ENCODE assay signal across 8 mouse cellular contexts in the genomic region with DNA sequence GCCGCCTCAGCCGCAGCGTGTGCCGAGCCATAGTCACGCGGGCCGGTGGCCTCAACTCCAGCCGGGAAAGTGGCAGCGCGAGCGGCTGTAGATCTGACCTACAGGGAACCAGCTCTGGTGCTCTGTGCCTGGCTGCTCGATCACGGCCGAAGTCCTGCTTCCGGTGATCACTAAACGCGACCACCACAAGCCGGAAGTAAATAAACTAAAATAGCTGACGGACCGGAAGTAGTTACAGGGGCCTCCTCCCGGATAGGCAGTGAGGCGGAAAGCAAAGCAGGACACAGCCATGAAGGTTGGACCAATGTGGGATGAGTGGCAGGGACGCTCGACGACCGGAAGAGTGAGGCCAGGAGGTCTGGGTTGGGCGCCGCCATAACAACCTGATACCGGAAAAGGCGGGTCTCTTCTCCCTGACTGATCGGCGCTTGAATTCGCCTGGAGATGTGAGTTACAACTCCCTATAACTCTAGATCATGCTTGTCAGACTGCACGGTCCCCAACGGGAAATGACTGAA. TPM values are rescaled to one million over a fixed set of nuclear protein-coding genes. Genes with fewer than 3 reads are reported as not detected.
DNase-seq lines count a peak whose midpoint lies in the region; ATAC-seq and TF ChIP-seq lines count a peak whose summit lies in the region.

Chchd5 (plus strand) TSS at position 289 of the 518 bp plus-strand sequence.

- H3K36me3 ChIP-seq in E14TG2a.4 (ENCODE audit: insufficient read depth, low read length), result peaks cover 82% of the 10 kb centered on the region
- H3K36me3 ChIP-seq in forebrain, embryonic 12.5 days (replicated peaks), result peaks cover 61% of the 10 kb centered on the region
- peaks cover 27% of the 10 kb centered on the region for H3K36me3 ChIP-seq in heart, postnatal 0 days (replicated peaks; ENCODE audit: control insufficient read depth, insufficient read depth, low read length)
- H3K36me3 ChIP-seq in liver, embryonic 16.5 days (ENCODE audit: control insufficient read depth, insufficient read depth), result peaks cover 25% of the 10 kb centered on the region
- peaks cover 62% of the 10 kb centered on the region for H3K36me3 ChIP-seq in neural tube, embryonic 13.5 days
- peaks cover 2% of the 10 kb centered on the region for H3K36me3 ChIP-seq in testis, adult 2 months (ENCODE audit: control insufficient read depth, insufficient read depth, low read length)

- WGBS in forebrain, embryonic 12.5 days, result under 1% methylated on average over 35 of the region's 35 CpGs
- under 1% methylated on average over 35 of the region's 35 CpGs for WGBS in heart, postnatal 0 days
- under 1% methylated on average over 35 of the region's 35 CpGs for WGBS in liver, embryonic 16.5 days (ENCODE audit: insufficient replicate concordance)
- WGBS in neural tube, embryonic 13.5 days, result under 1% methylated on average over 35 of the region's 35 CpGs

- peak; percentile 91 for DNase-seq in c-Kit-positive CD71-positive TER-119-positive erythroid progenitor cells, embryonic 14.5 days (ENCODE audit: low spot score)
- peak; percentile 99 for DNase-seq in heart, postnatal 0 days (ENCODE audit: low spot score)
- peak; percentile 88 to 94 for DNase-seq in kidney, postnatal 4 days

- peak within 1 kb of the TSS; percentile 85 for H3K27ac ChIP-seq in forebrain, embryonic 12.5 days
- H3K27ac ChIP-seq in heart, postnatal 0 days (ENCODE audit: low read depth), result peak within 1 kb of the TSS; percentile 95
- peak within 1 kb of the TSS; percentile 90 for H3K27ac ChIP-seq in liver, embryonic 16.5 days (ENCODE audit: low read length)
- peak within 1 kb of the TSS; percentile 89 for H3K27ac ChIP-seq in neural tube, embryonic 13.5 days (replicated peaks)
- peak within 1 kb of the TSS; percentile 61 for H3K27ac ChIP-seq in testis, adult 2 months (ENCODE audit: control insufficient read depth, insufficient read depth, low read depth, low read length)

- H3K27me3 ChIP-seq in E14TG2a.4 (ENCODE audit: insufficient read depth, low read length), result no peaks in the 10 kb centered on the region
- no peaks in the 10 kb centered on the region for H3K27me3 ChIP-seq in forebrain, embryonic 12.5 days
- H3K27me3 ChIP-seq in heart, postnatal 0 days (ENCODE audit: control insufficient read depth, insufficient read depth, low read length), result no peaks in the 10 kb centered on the region
- H3K27me3 ChIP-seq in liver, embryonic 16.5 days (ENCODE audit: control insufficient read depth, insufficient read depth, low read depth, low read length), result no peaks in the 10 kb centered on the region
- H3K27me3 ChIP-seq in neural tube, embryonic 13.5 days, result no peaks in the 10 kb centered on the region
- no peaks in the 10 kb centered on the region for H3K27me3 ChIP-seq in testis, adult 2 months (ENCODE audit: control insufficient read depth, insufficient read depth, low read length)

- peaks cover 62% of the 10 kb centered on the region for H3K4me1 ChIP-seq in E14TG2a.4 (replicated peaks; ENCODE audit: low read depth, low read length)
- peaks cover 15% of the 10 kb centered on the region for H3K4me1 ChIP-seq in forebrain, embryonic 12.5 days
- peaks cover 10% of the 10 kb centered on the region for H3K4me1 ChIP-seq in heart, postnatal 0 days (ENCODE audit: control insufficient read depth, insufficient read depth)
- peaks cover 20% of the 10 kb centered on the region for H3K4me1 ChIP-seq in liver, embryonic 16.5 days (ENCODE audit: control insufficient read depth, low read depth, low read length)
- H3K4me1 ChIP-seq in neural tube, embryonic 13.5 days (replicated peaks), result peaks cover 18% of the 10 kb centered on the region
- peaks cover 9% of the 10 kb centered on the region for H3K4me1 ChIP-seq in testis, adult 2 months (ENCODE audit: control insufficient read depth, insufficient read depth, low read length)

- peak; percentile 82 for TF ChIP-seq POLR2A in testis, adult 2 months (IDR thresholded peaks at IDR 0.05; ENCODE audit: control insufficient read depth, low read depth, low read length)

- H3K9ac ChIP-seq in forebrain, embryonic 12.5 days, result peak within 1 kb of the TSS; percentile 71
- H3K9ac ChIP-seq in heart, postnatal 0 days (replicated peaks; ENCODE audit: low read depth, low read length), result peak within 1 kb of the TSS; percentile 77
- peak within 1 kb of the TSS; percentile 76 for H3K9ac ChIP-seq in liver, embryonic 16.5 days (ENCODE audit: low read depth, low read length)
- peak within 1 kb of the TSS; percentile 78 for H3K9ac ChIP-seq in neural tube, embryonic 13.5 days

- no peak for TF ChIP-seq CTCF in E14TG2a.4 (conservative IDR thresholded peaks at IDR 0.05; ENCODE audit: low read length)
- TF ChIP-seq CTCF in heart, postnatal 0 days (IDR thresholded peaks at IDR 0.05; ENCODE audit: low read depth), result no peak
- no peak for TF ChIP-seq CTCF in testis, adult 2 months (IDR thresholded peaks at IDR 0.05; ENCODE audit: control insufficient read depth, insufficient read depth, insufficient replicate concordance, low read depth, low read length)

- peak within 1 kb of the TSS; percentile 92 for H3K4me3 ChIP-seq in E14TG2a.4 (replicated peaks; ENCODE audit: low read length)
- peak within 1 kb of the TSS; percentile 61 for H3K4me3 ChIP-seq in forebrain, embryonic 12.5 days (replicated peaks)
- H3K4me3 ChIP-seq in heart, postnatal 0 days (ENCODE audit: low read depth, low read length), result peak within 1 kb of the TSS; percentile 73
- peak within 1 kb of the TSS; percentile 80 for H3K4me3 ChIP-seq in liver, embryonic 16.5 days (ENCODE audit: low read depth, low read length)
- H3K4me3 ChIP-seq in neural tube, embryonic 13.5 days, result peak within 1 kb of the TSS; percentile 66
- peak within 1 kb of the TSS; percentile 86 for H3K4me3 ChIP-seq in testis, adult 2 months (ENCODE audit: control insufficient read depth, low read depth, low read length)

- ATAC-seq in forebrain, embryonic 12.5 days (ENCODE audit: low FRiP score), result peak; percentile 100
- peak; percentile 100 for ATAC-seq in heart, postnatal 0 days (ENCODE audit: insufficient read depth, low read depth)
- peak; percentile 100 for ATAC-seq in liver, embryonic 16.5 days (ENCODE audit: low read depth)
- ATAC-seq in neural tube, embryonic 13.5 days (ENCODE audit: low read depth), result peak; percentile 100

- H3K4me2 ChIP-seq in forebrain, embryonic 12.5 days, result peak within 1 kb of the TSS; percentile 78
- peak within 1 kb of the TSS; percentile 75 for H3K4me2 ChIP-seq in heart, postnatal 0 days (ENCODE audit: low read depth, low read length)
- H3K4me2 ChIP-seq in liver, embryonic 16.5 days (ENCODE audit: low read depth, low read length), result peak within 1 kb of the TSS; percentile 89
- H3K4me2 ChIP-seq in neural tube, embryonic 13.5 days, result peak within 1 kb of the TSS; percentile 62

- no peak; the same call in 1 of the 2 replicates for TF ChIP-seq EP300 in heart, postnatal 0 days (IDR thresholded peaks at IDR 0.05; ENCODE audit: low read depth)

- H3K9me3 ChIP-seq in E14TG2a.4 (ENCODE audit: low read length), result no peaks in the 10 kb centered on the region
- 0 out of 2 replicates have a peak, but pooled peaks cover 6% of the 10 kb centered on the region for H3K9me3 ChIP-seq in forebrain, embryonic 12.5 days
- no peaks in the 10 kb centered on the region for H3K9me3 ChIP-seq in heart, postnatal 0 days (replicated peaks; ENCODE audit: control insufficient read depth, low read length)
- H3K9me3 ChIP-seq in liver, embryonic 16.5 days (replicated peaks; ENCODE audit: control insufficient read depth, low read length), result no peaks in the 10 kb centered on the region
- 0 out of 2 replicates have a peak, but pooled peaks cover 7% of the 10 kb centered on the region for H3K9me3 ChIP-seq in neural tube, embryonic 13.5 days

RNA-seq across cellular contexts. Expression of gene Chchd5, which starts in this region (rescaled TPM):
- polyA plus RNA-seq in forebrain, embryonic 12.5 days (2016; fragmentation: Nextera tagmentation; extraction: Ambion mirVana), result 21.8 and 23.3 TPM in 2 replicates
- 9.9 and 19.4 TPM in 2 replicates for total RNA-seq in heart, postnatal 0 days (2014; rRNA removed; ENCODE audit: low replicate concordance)
- polyA plus RNA-seq in heart, postnatal 0 days (2015; fragmentation: Nextera tagmentation; extraction: Ambion mirVana), result 17.6 and 19.9 TPM in 2 replicates
- polyA plus RNA-seq in liver, embryonic 16.5 days (2015; fragmentation: Nextera tagmentation; extraction: Ambion mirVana), result 8.4 and 10.1 TPM in 2 replicates
- polyA plus RNA-seq in neural tube, embryonic 13.5 days (2015; fragmentation: Nextera tagmentation; extraction: Ambion mirVana), result 25.7 and 27.9 TPM in 2 replicates
- polyA plus RNA-seq in testis, adult 2 months (2012; rRNA removed), result 16.7 and 17.2 TPM in 2 replicates

Comparison
In these comparisons a context has a peak if more than half of its experiments do, and no peak if none do; other contexts are left out.
1. Peak in every context shown above with its lines: DNase-seq, ATAC-seq, H3K4me3 ChIP-seq and H3K27ac ChIP-seq.